Mouse (Mus musculus): ENCODE results near the gene 4930442H23Rik. TPM values are rescaled to one million over a fixed set of nuclear protein-coding genes. Genes with fewer than 3 reads are reported as not detected.
A peak's percentile ranks its signal among the peaks of the same experiment; 100 is the strongest.

Gene 4930442H23Rik
- total RNA-seq, 2 experiments from 2014 or later, result not detected

- DNase-seq, result peak; percentile 55 to 85
These were observed 14.6 kb upstream of the 4930442H23Rik start for GRCm38 (mm10) chr10:81198230-81198629.

GRCm38 (mm10) chr10:81197305-81197704 is 13.7 kb upstream of the 4930442H23Rik start:
- DNase-seq, result peak; percentile 59 to 73

DNA sequence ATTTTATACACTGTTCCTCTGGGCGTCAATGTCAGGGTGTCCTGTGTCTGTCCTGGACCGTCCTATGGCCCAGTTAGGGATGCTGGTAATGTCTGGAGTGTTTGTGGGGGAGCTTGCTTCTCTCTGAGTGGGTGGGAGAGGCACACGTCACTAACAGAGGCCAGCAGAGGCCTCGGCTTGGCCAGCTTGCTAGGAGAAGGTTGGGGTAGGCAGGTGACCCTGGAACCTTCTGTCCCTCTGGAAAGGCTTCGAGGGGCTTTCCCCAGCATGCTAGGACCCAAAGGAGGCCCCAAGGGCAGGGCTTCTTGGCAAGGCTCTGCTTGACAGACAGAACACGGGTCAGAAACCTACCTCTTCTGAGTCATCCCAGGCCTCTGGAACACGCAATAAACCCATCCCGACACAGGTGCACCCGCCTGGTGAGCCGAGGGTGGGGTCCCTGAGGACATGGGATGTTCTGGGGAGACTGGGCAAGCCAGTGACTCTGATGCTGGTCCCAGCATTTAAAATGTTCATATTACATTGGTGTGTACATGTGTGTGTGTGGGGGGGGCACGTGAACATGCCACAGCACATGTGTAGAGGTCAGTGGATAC is 12.9 kb upstream of the 4930442H23Rik start:
- peak in 1 of 2 experiments; percentile 47 for DNase-seq

- DNase-seq, result peak in 1 of 2 experiments; percentile 48
These were observed 11.7 kb upstream of the 4930442H23Rik start for GRCm38 (mm10) chr10:81195300-81195699.

DNA sequence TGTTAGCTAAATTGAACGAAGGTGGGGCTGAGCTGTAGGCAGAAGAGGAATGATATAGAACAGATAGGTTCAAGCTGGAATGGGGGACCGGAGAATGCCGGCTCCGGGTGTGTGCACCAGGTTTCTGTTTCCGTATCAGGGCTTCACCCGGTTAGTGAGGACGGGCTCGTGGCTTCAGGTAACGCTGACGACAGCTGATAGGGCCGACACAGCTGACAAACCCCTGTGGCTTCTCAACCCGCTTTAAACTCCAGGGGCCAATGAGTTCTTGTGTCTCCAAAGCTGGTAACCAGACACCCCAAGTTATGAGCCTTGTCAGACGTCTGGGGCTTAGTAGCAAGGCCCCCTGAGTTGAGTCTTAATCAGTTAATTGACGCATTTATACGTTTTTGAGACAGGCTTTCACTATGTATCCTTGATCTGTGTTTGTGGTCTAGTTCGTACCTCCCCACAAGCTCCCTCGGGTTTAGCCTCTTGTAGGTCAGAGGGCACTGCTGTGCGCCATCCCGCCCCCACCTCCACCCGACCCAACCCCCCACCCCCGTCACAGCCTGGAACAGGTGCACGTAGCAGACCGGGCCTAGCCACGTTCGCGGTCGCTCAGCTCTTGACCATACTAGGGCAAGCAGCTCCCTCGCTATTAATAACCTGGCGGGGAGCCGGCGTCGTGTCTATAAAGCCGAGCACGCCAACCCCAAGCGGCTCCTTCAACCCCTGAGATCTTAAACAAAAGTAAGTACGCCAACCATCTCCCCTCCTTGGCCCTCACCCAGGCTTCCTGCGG is 10.5 kb upstream of the 4930442H23Rik start:
- DNase-seq, result peak; percentile 77

DNA sequence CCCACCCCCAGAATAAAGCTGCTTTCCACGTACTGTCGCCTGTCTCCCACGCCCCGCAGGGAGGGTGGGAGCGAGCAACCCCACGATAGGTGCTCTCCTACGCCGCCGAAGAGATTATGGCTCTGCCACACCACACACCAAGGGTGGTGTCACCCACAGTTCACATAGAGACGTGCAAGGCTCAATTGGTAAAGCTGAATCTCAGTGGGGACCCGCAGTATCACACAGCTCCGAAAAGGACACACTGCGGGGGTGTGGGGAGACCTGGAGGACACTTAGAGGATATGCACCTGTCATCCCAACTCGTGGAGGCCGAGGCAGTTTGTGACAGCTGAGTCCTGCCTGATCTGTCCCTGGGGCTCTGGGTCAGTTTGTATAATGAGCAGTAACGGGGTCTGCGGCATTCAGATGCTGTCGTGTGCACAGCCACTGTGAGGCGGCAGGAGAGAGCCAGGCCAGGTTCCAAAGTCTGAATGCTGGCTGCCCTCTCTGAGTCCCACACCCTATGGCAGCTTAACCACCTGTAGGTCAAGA is 9.4 kb upstream of the 4930442H23Rik start:
- peak in 1 of 2 experiments; percentile 66 for DNase-seq

DNA sequence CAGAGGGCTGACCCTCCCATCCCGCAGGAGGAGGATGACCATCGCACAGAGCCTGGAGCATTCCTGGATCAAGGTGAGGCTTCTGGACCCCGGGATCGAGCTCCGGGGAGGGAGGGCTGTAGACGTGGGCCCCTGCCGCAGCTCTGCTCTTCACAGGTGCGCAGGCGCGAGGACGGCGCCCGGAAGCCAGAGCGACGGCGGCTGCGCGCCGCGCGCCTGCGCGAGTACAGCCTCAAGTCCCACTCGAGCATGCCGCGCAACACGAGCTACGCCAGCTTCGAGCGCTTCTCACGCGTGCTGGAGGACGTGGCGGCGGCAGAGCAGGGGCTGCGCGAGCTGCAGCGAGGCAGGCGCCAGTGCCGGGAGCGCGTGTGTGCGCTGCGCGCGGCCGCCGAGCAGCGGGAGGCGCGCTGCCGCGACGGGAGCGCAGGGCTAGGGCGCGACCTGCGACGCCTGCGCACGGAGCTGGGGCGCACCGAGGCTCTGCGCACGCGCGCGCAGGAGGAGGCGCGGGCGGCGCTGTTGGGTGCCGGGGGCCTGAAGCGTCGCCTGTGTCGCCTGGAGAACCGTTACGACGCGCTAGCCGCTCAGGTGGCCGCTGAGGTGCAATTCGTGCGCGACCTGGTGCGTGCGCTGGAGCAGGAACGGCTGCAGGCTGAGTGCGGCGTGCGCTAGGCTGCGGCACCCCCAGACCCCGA is 8.8 kb upstream of the 4930442H23Rik start:
- peak; percentile 87 to 90 for DNase-seq

DNA sequence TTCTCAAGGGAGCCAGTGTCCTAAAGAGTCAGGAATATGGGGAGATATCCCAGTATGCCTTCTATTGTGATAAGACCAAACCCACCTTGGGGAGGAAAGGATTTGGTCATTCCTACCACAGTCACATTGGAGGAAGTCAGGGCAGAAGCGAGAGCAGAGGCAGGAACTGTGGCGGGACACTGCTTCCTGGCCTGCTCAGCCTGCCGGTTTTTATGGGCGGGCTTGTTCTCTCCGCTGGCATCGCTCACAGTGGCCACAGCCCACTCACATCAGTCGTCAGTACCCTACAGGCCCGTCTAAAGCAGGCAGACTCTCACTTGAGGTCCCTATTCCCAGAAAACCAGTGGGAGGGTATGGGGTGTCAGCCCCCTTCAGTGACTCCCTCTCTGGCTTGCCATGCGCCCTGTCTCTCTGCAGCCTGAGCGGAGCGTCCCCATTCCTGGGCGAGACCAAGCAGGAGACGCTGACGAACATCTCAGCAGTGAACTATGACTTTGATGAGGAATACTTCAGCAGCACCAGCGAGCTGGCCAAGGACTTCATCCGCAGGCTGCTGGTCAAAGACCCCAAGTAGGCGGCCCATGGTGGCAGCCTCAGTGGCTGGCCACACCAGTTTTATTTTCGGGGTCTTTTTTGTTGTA is 7.8 kb upstream of the 4930442H23Rik start:
- peak; percentile 35 to 57 for DNase-seq

- DNase-seq, result peak in 1 of 2 experiments; percentile 13
These were observed 7.3 kb upstream of the 4930442H23Rik start for GRCm38 (mm10) chr10:81190912-81191321.

GRCm38 (mm10) chr10:81190236-81190911 is 6.7 kb upstream of the 4930442H23Rik start:
- DNase-seq, result peak in 1 of 2 experiments; percentile 28

- peak in 1 of 2 experiments; percentile 10 for DNase-seq
These were observed 6.2 kb upstream of the 4930442H23Rik start for GRCm38 (mm10) chr10:81189821-81190220.

DNA sequence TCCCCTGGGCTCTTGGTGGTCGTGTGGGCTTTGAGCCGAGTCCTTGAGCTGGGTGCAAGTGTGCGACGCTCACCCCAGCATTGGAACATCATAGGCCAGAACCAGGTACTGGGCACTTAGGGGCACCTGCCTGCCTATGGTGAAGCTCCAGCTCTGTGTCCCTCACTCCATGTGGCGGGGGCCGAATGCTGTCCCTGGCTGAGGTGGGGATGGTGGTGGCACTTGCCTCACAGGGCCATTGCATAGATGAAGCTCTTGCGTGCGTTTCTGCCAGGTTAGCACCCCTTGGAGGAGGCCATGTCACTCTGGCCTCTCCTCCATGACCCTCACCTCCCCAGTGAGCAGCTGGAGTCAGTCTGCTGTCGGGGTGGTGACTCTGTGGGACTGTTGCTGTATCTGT is 3.5 kb upstream of the 4930442H23Rik start:
- DNase-seq, result no peak

- DNase-seq, result no peak
These were observed 1.1 kb upstream of the 4930442H23Rik start for GRCm38 (mm10) chr10:81184765-81185164.

DNA sequence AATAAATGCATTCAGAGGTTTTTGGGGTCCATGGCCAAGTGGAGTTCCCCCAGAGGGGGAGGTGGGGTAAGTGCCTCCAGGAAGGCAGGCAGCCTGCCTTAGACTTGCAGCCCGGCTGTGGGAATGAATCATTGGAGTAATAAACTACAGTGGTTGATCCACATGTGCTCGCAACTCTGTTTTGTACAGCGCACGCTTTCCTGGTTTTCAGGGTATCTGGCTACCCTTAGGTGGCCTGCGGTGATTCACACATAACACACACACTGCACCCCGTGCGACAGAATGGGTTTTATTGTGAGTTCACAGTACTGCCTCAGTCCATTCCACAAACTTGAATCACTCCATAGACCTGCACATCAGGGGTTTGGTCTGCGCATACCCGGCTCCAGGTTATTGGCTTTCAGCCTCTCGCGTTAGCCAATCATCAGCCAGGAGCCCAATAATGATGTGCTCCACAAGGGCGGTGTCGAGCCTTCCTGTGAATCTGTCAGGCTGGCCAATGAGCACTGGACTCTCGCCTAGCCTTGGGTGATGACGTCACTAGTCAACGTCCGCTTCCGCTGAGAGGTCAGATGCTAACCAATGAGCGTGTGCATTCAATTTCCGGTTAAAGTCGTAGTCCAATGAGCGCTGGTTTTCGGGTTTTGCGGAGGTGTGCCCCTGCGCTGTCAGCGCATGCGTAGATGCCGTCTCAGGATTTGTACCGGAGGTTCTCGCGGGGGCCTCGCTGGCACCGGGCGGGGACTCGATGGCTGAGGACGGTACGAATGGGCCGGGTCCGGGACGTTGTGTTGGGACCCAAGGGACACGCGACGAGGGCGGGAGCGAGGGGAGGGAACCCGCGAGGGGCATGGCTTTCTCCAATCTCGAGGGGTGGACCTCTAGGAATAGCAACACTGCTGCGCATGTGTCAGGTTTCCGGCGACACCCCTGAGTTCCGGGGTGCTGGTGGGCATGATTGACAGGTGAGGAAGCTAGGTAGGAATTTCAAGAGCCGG is 1.0 kb downstream of the 4930442H23Rik start, which contains the start of gene Dapk3:
Dapk3 (plus strand) TSS at position 670 of the 998 bp plus-strand sequence.
- peak; percentile 96 to 98 for DNase-seq

GRCm38 (mm10) chr10:81181860-81182259 is 1.8 kb downstream of the 4930442H23Rik start:
- DNase-seq, result peak in 1 of 2 experiments; percentile 28

DNA sequence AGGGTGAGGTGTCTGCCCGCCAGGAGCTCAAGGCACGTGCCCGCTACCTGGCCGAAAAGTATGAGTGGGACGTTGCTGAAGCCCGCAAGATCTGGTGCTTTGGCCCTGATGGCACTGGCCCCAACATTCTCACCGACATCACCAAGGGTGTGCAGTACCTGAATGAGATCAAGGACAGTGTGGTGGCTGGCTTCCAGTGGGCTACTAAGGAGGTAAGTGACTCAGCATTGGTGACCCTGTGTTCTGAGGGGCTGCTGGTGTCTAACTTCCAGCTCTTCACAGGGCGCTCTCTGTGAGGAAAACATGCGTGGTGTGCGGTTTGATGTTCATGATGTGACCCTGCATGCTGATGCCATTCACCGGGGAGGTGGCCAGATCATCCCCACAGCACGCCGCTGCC is 2.7 kb downstream of the 4930442H23Rik start:
- no peak for DNase-seq

- DNase-seq, result peak in 1 of 2 experiments; percentile 12
These were observed 4.0 kb downstream of the 4930442H23Rik start for GRCm38 (mm10) chr10:81179451-81180342.

DNA sequence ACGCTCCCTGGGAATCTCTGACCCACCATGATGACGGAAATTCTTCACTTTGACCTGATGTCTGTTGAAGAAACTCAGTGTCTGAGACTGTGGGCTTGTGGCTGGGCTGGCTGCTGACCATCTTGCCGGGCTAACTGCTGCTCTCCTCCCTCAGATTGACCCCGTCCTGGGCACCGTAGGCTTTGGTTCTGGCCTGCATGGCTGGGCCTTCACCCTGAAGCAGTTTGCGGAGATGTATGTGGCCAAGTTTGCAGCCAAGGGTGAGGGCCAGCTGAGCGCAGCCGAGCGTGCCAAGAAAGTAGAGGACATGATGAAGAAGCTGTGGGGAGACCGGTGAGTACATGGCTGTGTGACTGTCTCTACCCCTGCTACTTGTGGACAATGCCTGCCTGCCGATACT is 4.7 kb downstream of the 4930442H23Rik start:
- DNase-seq, result no peak

Measured in heart, adult 18-20 months (tissue).